Mouse (Mus musculus) kidney, adult 2 months (tissue): ENCODE data around the gene Cnnm2. TPM values are rescaled to one million over a fixed set of nuclear protein-coding genes. Genes with fewer than 3 reads are reported as not detected.

Experiments used
- DNase-seq: peaks from one replicate; pipeline ENCODE4 v3.0.0; 2021
- H3K27ac ChIP-seq: fragments of 200-500 bp; 2 replicates; pipeline ENCODE4 v1.5.1; 2012; ENCODE audit warnings: low read depth, low read length, control low read depth, inconsistent platforms; ENCODE audit not compliant: insufficient read depth
- H3K27me3 ChIP-seq: fragments of 200-500 bp; replicated peaks from 2 replicates; pipeline ENCODE4 v1.6.1; 2012; ENCODE audit warnings: mild to moderate bottlenecking, moderate library complexity, low read length, inconsistent platforms; ENCODE audit not compliant: control insufficient read depth, insufficient read depth
- H3K36me3 ChIP-seq: fragments of 200-500 bp; 2 replicates; pipeline ENCODE4 v1.6.1; 2012; ENCODE audit warnings: mild to moderate bottlenecking, moderate library complexity, low read length, inconsistent platforms; ENCODE audit not compliant: control insufficient read depth, insufficient read depth
- H3K4me1 ChIP-seq: fragments of 200-500 bp; 2 replicates; pipeline ENCODE4 v1.6.1; 2011; ENCODE audit warnings: low read length; ENCODE audit not compliant: control insufficient read depth, insufficient read depth
- H3K4me3 ChIP-seq: fragments of 200-500 bp; 2 replicates; pipeline ENCODE4 v1.5.1; 2011; ENCODE audit warnings: mild to moderate bottlenecking, low read depth, low read length, control low read depth; ENCODE audit not compliant: insufficient read depth
- CTCF ChIP-seq: fragments of 200-500 bp; conservative IDR thresholded peaks from 2 replicates; pipeline ENCODE4 v1.5.1; 2011; ENCODE audit warnings: low read depth, mild to moderate bottlenecking, control low read depth, low read length, moderate library complexity, mixed read lengths; ENCODE audit not compliant: insufficient read depth, insufficient read length
- POLR2A ChIP-seq: fragments of 200-500 bp; IDR thresholded peaks from one replicate; pipeline ENCODE4 v1.6.1; 2011; ENCODE audit warnings: low read depth, low read length, control low read depth
- WGBS: fragments of 180-500 bp; shearing (Covaris S2); methylation state at CpG from one replicate; pipeline ENCODE4 v1.1.7; 2018; 5-methylcytosine and 5-hydroxymethylcytosine counted together
- polyA plus RNA-seq: library from polyadenylated mRNA; depleted of rRNA; stranded (reverse); fragments of >200 nt; gene quantifications from 2 replicates; pipeline ENCODE4 v1.2.3, GENCODE M21; 2012

The Cnnm2 gene
- polyA plus RNA-seq, 1 experiment = 26.4 TPM

GRCm38 (mm10) chr19:46831381-46831780 lies 70.0 kb downstream of the Cnnm2 start:
- no peaks in the 10 kb centered on the region for H3K4me1 ChIP-seq
- TF ChIP-seq POLR2A (no peak), CTCF (no peak)
- WGBS = 67% methylated on average over 9 of the region's 9 CpGs
- no peak for DNase-seq
- H3K27ac ChIP-seq = no peak overlapping the region
- H3K36me3 ChIP-seq = no peaks in the 10 kb centered on the region
- no peaks in the 10 kb centered on the region for H3K27me3 ChIP-seq
- no peak overlapping the region for H3K4me3 ChIP-seq

- Histone ChIP-seq H3K4me1 (no peaks in the 10 kb centered on the region), H3K36me3 (no peaks in the 10 kb centered on the region), H3K27ac (no peak overlapping the region), H3K27me3 (no peaks in the 10 kb centered on the region), H3K4me3 (no peak overlapping the region)
- no peak for DNase-seq
- WGBS = 70% methylated on average over 5 of the region's 5 CpGs
- TF ChIP-seq CTCF (no peak), POLR2A (no peak)
Measured at GRCm38 (mm10) chr19:46834301-46834700, 72.9 kb downstream of the Cnnm2 start.

- no peaks in the 10 kb centered on the region for H3K27me3 ChIP-seq
- no peaks in the 10 kb centered on the region for H3K36me3 ChIP-seq
- no peak overlapping the region for H3K27ac ChIP-seq
- H3K4me3 ChIP-seq = no peak overlapping the region
- no peaks in the 10 kb centered on the region for H3K4me1 ChIP-seq
- no peak for DNase-seq
- no peak for TF ChIP-seq CTCF
- no peak for TF ChIP-seq POLR2A
- WGBS = 69% methylated on average over 4 of the region's 4 CpGs
Measured at GRCm38 (mm10) chr19:46835339-46835738, 73.9 kb downstream of the Cnnm2 start.

- TF ChIP-seq POLR2A (no peak), CTCF (no peak)
- DNase-seq = no peak
- Histone ChIP-seq H3K4me3 (no peak overlapping the region), H3K4me1 (no peaks in the 10 kb centered on the region), H3K27ac (no peak overlapping the region), H3K36me3 (no peaks in the 10 kb centered on the region), H3K27me3 (no peaks in the 10 kb centered on the region)
- 77% methylated on average over 3 of the region's 3 CpGs for WGBS
Measured at GRCm38 (mm10) chr19:46836085-46836484, 74.7 kb downstream of the Cnnm2 start.

- TF ChIP-seq POLR2A (no peak), CTCF (no peak)
- Histone ChIP-seq H3K36me3 (no peaks in the 10 kb centered on the region), H3K27me3 (no peaks in the 10 kb centered on the region), H3K27ac (no peak overlapping the region), H3K4me3 (no peak overlapping the region), H3K4me1 (no peaks in the 10 kb centered on the region)
- DNase-seq = no peak
- 82% methylated on average over 11 of the region's 11 CpGs for WGBS
Measured at GRCm38 (mm10) chr19:46837290-46838079, 76.1 kb downstream of the Cnnm2 start.

- Histone ChIP-seq H3K36me3 (no peaks in the 10 kb centered on the region), H3K27ac (no peak overlapping the region), H3K4me3 (no peak overlapping the region), H3K4me1 (no peaks in the 10 kb centered on the region), H3K27me3 (no peaks in the 10 kb centered on the region)
- WGBS = 84% methylated on average over 4 of the region's 4 CpGs
- TF ChIP-seq POLR2A (no peak), CTCF (no peak)
- no peak for DNase-seq
Measured at GRCm38 (mm10) chr19:46841016-46841415, 79.6 kb downstream of the Cnnm2 start.

- no peak for DNase-seq
Measured at GRCm38 (mm10) chr19:46843030-46843429, 81.6 kb downstream of the Cnnm2 start.

More at GRCm38 (mm10) chr19:46843030-46843429, 81.6 kb downstream of the Cnnm2 start:
- H3K4me1 ChIP-seq = no peaks in the 10 kb centered on the region; the same call in 1 of the 2 replicates
- no peak for TF ChIP-seq POLR2A
- TF ChIP-seq CTCF = no peak
- no peak overlapping the region for H3K4me3 ChIP-seq
- no peaks in the 10 kb centered on the region for H3K36me3 ChIP-seq
- 83% methylated on average over 2 of the region's 2 CpGs for WGBS
- no peak overlapping the region for H3K27ac ChIP-seq
- H3K27me3 ChIP-seq = no peaks in the 10 kb centered on the region
